Mouse (Mus musculus): ENCODE measurements around the gene Gm6096. TPM values are rescaled to one million over a fixed set of nuclear protein-coding genes. Genes with fewer than 3 reads are reported as not detected.

The Gm6096 gene
- total RNA-seq, 1 experiment, result not detected

DNA sequence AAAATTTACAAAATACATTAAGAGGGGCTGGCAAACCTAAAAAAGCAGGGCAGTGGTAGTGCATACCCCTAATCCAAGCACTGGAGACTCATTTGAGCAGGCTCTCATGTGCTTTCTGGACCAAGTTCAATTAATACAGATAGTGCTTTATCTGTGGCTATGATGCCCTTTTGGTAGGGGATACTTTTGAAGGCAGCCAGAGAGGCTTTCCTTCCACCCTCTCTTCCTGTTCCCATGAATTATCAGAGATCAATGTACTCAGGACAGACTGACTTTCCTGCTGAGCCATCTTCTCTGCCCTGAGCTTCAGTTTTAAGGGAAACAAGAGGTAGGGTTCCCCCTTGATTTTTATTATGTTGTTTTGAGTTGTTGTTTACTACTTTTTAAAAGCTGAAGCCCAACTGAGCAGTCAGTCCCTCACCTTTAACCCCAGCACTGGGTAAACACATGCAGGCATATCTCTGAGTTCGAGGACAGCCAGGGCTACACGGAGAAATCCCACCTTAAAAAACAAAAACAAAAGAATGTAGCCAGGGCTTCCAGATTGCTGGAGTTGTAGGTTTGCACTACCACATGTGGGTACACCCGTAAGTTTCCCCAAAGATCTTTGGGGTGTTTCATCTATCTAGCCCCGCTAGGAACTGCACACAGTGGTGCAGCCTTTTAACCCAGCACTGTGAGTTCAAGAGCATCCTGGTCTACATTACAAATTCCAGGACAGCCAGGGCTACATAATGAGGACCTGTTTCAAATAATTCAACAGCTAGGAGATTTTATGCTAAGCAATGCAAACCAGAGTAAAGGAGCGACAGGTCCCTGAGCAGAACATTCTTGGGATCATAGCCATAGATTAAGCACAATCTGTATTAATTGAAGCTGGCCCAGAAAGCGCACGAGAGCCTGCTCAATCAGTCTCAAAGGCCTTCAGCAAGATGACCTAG lies 17.8 kb upstream of the Gm6096 start:
- no peak for DNase-seq (ENCODE audit: low read depth, low spot score)
- TF ChIP-seq ZNF384 (IDR thresholded peaks at IDR 0.05; ENCODE audit: low read depth, low read length), result no peak
- TF ChIP-seq ZC3H11A (IDR thresholded peaks at IDR 0.05; ENCODE audit: borderline replicate concordance, low read depth, low read length), result no peak
- TF ChIP-seq MAFK (IDR thresholded peaks at IDR 0.05; ENCODE audit: insufficient read depth, low read depth, low read length), result no peak
- TF ChIP-seq HCFC1 (IDR thresholded peaks at IDR 0.05; ENCODE audit: borderline replicate concordance, insufficient read depth, low read length), result no peak
- TF ChIP-seq CHD2 (IDR thresholded peaks at IDR 0.05; ENCODE audit: low read depth, low read length), result no peak
- H3K9ac ChIP-seq (ENCODE audit: insufficient read depth, low read depth, low read length, poor library complexity, severe bottlenecking), result peak overlapping the region; percentile 88
- no peaks in the 10 kb centered on the region for H3K9me3 ChIP-seq (ENCODE audit: control insufficient read depth, insufficient read depth, low read depth, low read length)
- H3K4me1 ChIP-seq (ENCODE audit: control insufficient read depth in 2 of 2, insufficient read depth in 2 of 2, low read length in 2 of 2, poor library complexity in 1 of 2), result peaks cover 2 to 9% of the 10 kb centered on the region in 2 experiments; a peak in 2 of 4 replicates
- peak overlapping the region; percentile 67 to 78 for H3K4me3 ChIP-seq (ENCODE audit: insufficient read depth in 1 of 2, low read depth in 1 of 2, low read length in 2 of 2, poor library complexity in 1 of 2, severe bottlenecking in 1 of 2)
- peak overlapping the region; percentile 93 for H3K27ac ChIP-seq (ENCODE audit: insufficient read depth, low read depth, low read length, poor library complexity, severe bottlenecking)
- in situ Hi-C loops (cut with MboI; ENCODE audit: low sequenced_read_pairs in 2 of 2, unreplicated experiment in 2 of 2), result no loop called here
- peaks cover 16% of the 10 kb centered on the region for H3K36me3 ChIP-seq (ENCODE audit: control insufficient read depth, insufficient read depth, low read length, poor library complexity, severe bottlenecking)

DNA sequence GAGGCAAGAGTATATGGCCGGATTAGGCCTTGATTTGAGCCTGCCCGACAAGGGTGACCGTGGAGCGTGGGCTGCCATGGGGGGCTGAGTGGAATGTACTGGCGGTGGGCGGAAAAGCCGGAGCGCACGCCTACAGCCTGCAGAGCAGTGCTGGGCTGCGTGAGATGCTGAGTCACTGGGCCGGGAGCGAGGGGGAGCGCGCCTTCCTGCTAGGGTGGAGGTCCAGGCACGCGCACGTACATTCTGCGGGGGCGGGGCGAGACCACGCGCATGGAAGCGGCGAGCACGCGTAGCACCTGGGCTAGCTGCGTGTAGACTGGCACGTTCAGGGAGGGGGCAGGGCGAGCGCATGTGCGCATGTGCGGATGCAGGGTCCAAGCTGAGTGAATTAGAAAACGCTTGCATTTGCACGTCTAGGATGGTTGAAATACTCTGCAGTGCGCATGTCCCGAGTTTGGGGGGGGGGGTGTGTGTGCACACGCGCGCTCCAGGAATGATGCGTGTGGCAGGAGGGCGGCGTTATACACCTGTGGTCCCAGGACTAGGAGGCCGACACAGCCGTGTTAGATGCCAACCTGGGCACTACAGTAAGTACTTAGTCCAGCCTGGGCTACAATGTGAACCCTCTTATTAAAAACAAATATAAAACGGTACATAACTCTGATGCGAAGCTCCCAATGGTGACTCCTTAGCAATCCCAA lies 16.8 kb upstream of the Gm6096 start:
- no peaks in the 10 kb centered on the region for H3K9me3 ChIP-seq (ENCODE audit: control insufficient read depth, insufficient read depth, low read depth, low read length)
- peaks cover 14% of the 10 kb centered on the region for H3K36me3 ChIP-seq (ENCODE audit: control insufficient read depth, insufficient read depth, low read length, poor library complexity, severe bottlenecking)
- DNase-seq (ENCODE audit: low read depth, low spot score), result peak; percentile 98
- in situ Hi-C loops (cut with MboI; ENCODE audit: low sequenced_read_pairs in 2 of 2, unreplicated experiment in 2 of 2), result no loop called here
- peak overlapping the region; percentile 67 to 78 for H3K4me3 ChIP-seq (ENCODE audit: insufficient read depth in 1 of 2, low read depth in 1 of 2, low read length in 2 of 2, poor library complexity in 1 of 2, severe bottlenecking in 1 of 2)
- peak overlapping the region; percentile 93 for H3K27ac ChIP-seq (ENCODE audit: insufficient read depth, low read depth, low read length, poor library complexity, severe bottlenecking)
- TF ChIP-seq ZNF384 (IDR thresholded peaks at IDR 0.05; ENCODE audit: low read depth, low read length) (no peak), MAFK (IDR thresholded peaks at IDR 0.05; ENCODE audit: insufficient read depth, low read depth, low read length) (peak; percentile 97), ZC3H11A (IDR thresholded peaks at IDR 0.05; ENCODE audit: borderline replicate concordance, low read depth, low read length) (no peak), CHD2 (IDR thresholded peaks at IDR 0.05; ENCODE audit: low read depth, low read length) (no peak), HCFC1 (IDR thresholded peaks at IDR 0.05; ENCODE audit: borderline replicate concordance, insufficient read depth, low read length) (peak; percentile 54; the same call in 1 of the 2 replicates)
- peak overlapping the region; percentile 88 for H3K9ac ChIP-seq (ENCODE audit: insufficient read depth, low read depth, low read length, poor library complexity, severe bottlenecking)
- peaks cover 2% of the 10 kb centered on the region in 2 experiments; a peak in 2 of 4 replicates for H3K4me1 ChIP-seq (ENCODE audit: control insufficient read depth in 2 of 2, insufficient read depth in 2 of 2, low read length in 2 of 2, poor library complexity in 1 of 2)

DNA sequence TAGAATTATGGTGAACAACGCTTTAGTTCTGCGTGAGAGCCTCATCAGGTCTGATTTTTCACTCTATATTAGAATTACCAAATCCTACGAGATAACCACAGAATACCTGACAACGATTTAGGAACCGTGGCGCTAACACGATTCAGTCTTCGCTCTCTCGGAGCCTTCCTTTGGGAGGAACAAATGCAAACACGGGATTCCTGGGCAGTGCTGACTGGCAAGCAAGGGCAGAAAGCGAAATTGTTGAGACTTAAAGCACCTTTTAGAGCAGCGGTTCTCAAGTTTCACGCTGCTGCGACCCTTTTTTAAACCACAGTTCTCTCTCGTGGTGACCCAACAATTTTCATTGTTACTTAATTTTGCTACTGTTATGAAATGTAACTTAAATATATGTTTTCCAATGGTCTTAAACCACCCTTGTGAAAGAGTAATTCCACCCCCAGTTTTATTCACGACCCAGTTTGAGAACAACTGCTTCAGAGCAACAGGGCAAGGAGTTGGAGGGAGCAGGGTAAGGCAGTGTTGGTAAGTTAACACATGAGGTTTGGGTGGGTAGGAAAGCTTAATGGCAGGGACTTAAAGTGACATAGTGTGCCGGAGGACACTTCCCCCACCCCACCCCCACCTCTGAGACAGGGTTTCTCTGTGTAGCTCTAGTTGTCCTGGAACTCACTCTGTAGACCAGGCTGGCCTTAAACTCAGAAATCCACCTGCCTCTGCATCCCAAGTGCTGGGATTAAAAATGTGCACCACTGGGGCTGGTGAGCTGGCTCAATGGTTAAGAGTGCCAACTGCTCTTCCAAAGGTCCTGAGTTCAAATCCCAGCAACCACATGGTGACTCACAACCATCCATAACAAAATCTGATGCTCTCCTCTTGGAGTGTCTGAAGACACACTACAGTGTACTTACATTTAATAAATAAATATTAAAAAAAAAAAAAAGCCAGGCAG lies 16.0 kb upstream of the Gm6096 start:
- Histone ChIP-seq H3K9me3 (ENCODE audit: control insufficient read depth, insufficient read depth, low read depth, low read length) (no peaks in the 10 kb centered on the region), H3K9ac (ENCODE audit: insufficient read depth, low read depth, low read length, poor library complexity, severe bottlenecking) (peak overlapping the region; percentile 68; the same call in 1 of the 2 replicates), H3K36me3 (ENCODE audit: control insufficient read depth, insufficient read depth, low read length, poor library complexity, severe bottlenecking) (peaks cover 16% of the 10 kb centered on the region), H3K4me3 (ENCODE audit: insufficient read depth in 1 of 2, low read depth in 1 of 2, low read length in 2 of 2, poor library complexity in 1 of 2, severe bottlenecking in 1 of 2) (peak overlapping the region; percentile 67 to 68), H3K4me1 (ENCODE audit: control insufficient read depth in 2 of 2, insufficient read depth in 2 of 2, low read length in 2 of 2, poor library complexity in 1 of 2) (0 out of 4 replicates have a peak, but pooled peaks cover 0 to 2% of the 10 kb centered on the region in 2 experiments), H3K27ac (ENCODE audit: insufficient read depth, low read depth, low read length, poor library complexity, severe bottlenecking) (peak overlapping the region; percentile 68; the same call in 1 of the 2 replicates)
- in situ Hi-C loops (cut with MboI; ENCODE audit: low sequenced_read_pairs in 2 of 2, unreplicated experiment in 2 of 2), result no loop called here
- TF ChIP-seq ZC3H11A (IDR thresholded peaks at IDR 0.05; ENCODE audit: borderline replicate concordance, low read depth, low read length) (no peak), HCFC1 (IDR thresholded peaks at IDR 0.05; ENCODE audit: borderline replicate concordance, insufficient read depth, low read length) (no peak), ZNF384 (IDR thresholded peaks at IDR 0.05; ENCODE audit: low read depth, low read length) (no peak), MAFK (IDR thresholded peaks at IDR 0.05; ENCODE audit: insufficient read depth, low read depth, low read length) (no peak), CHD2 (IDR thresholded peaks at IDR 0.05; ENCODE audit: low read depth, low read length) (no peak)
- DNase-seq (ENCODE audit: low read depth, low spot score), result no peak

DNA sequence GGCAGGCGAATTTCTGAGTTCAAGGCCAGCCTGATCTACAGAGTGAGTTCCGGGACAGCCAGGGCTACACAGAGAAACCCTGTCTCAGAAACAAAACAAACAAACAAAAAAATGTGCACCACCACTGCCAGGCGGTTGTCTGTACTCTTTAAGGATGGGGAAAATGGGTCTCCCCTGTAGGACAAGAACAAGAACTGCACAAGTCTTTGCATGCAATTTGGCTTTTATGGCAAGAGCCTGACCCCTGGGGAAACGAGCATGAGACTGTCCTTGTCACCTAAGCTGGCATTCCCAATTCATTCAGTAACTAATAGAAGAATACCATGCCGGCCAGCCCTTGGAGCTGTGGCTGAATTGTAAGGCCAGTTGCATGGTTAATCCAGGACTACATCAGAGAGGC lies 15.2 kb upstream of the Gm6096 start:
- TF ChIP-seq HCFC1 (IDR thresholded peaks at IDR 0.05; ENCODE audit: borderline replicate concordance, insufficient read depth, low read length) (no peak), ZC3H11A (IDR thresholded peaks at IDR 0.05; ENCODE audit: borderline replicate concordance, low read depth, low read length) (no peak), CHD2 (IDR thresholded peaks at IDR 0.05; ENCODE audit: low read depth, low read length) (no peak), MAFK (IDR thresholded peaks at IDR 0.05; ENCODE audit: insufficient read depth, low read depth, low read length) (no peak), ZNF384 (IDR thresholded peaks at IDR 0.05; ENCODE audit: low read depth, low read length) (no peak)
- H3K36me3 ChIP-seq (ENCODE audit: control insufficient read depth, insufficient read depth, low read length, poor library complexity, severe bottlenecking), result peaks cover 20% of the 10 kb centered on the region
- no peaks in the 10 kb centered on the region for H3K9me3 ChIP-seq (ENCODE audit: control insufficient read depth, insufficient read depth, low read depth, low read length)
- H3K4me1 ChIP-seq (ENCODE audit: control insufficient read depth in 2 of 2, insufficient read depth in 2 of 2, low read length in 2 of 2, poor library complexity in 1 of 2), result 0 out of 4 replicates have a peak, but pooled peaks cover 0 to 2% of the 10 kb centered on the region in 2 experiments
- no peak for DNase-seq (ENCODE audit: low read depth, low spot score)
- no peak overlapping the region for H3K4me3 ChIP-seq (ENCODE audit: insufficient read depth in 1 of 2, low read depth in 1 of 2, low read length in 2 of 2, poor library complexity in 1 of 2, severe bottlenecking in 1 of 2)
- H3K9ac ChIP-seq (ENCODE audit: insufficient read depth, low read depth, low read length, poor library complexity, severe bottlenecking), result no peak overlapping the region
- in situ Hi-C loops (cut with MboI; ENCODE audit: low sequenced_read_pairs in 2 of 2, unreplicated experiment in 2 of 2), result no loop called here
- no peak overlapping the region for H3K27ac ChIP-seq (ENCODE audit: insufficient read depth, low read depth, low read length, poor library complexity, severe bottlenecking)
